ENCODE assay signal across 8 mouse cellular contexts in genomic region chr4:110494371-110494770, GRCm38 (mm10).
DNase-seq lines count a peak whose midpoint lies in the region; ATAC-seq lines count a peak whose summit lies in the region.

No protein-coding gene starts in this region.

- no peak for ATAC-seq in forebrain, embryonic 14.5 days
- ATAC-seq in forebrain, embryonic 16.5 days: no peak
- no peak for ATAC-seq in liver, embryonic 13.5 days (ENCODE audit: low read depth)
- no peak for ATAC-seq in hindbrain, embryonic 14.5 days (ENCODE audit: low FRiP score)

- H3K9me3 ChIP-seq in forebrain, embryonic 14.5 days (replicated peaks; ENCODE audit: control insufficient read depth, low read length): no peaks in the 10 kb centered on the region
- H3K9me3 ChIP-seq in forebrain, embryonic 16.5 days (ENCODE audit: control insufficient read depth, low read length): no peaks in the 10 kb centered on the region
- no peaks in the 10 kb centered on the region for H3K9me3 ChIP-seq in liver, embryonic 13.5 days (replicated peaks)
- no peaks in the 10 kb centered on the region for H3K9me3 ChIP-seq in hindbrain, embryonic 14.5 days (ENCODE audit: control insufficient read depth, low read length)

- intact Hi-C loops in left cerebral cortex, postnatal 4 days (cut with DNase I): no loop called here

- DNase-seq in forebrain, embryonic 14.5 days (ENCODE audit: low spot score): peak; percentile 2
- peak; percentile 3 for DNase-seq in left cerebral cortex, postnatal 4 days
- DNase-seq in left cerebral cortex, adult 11 months (ENCODE audit: low spot score): no peak
- DNase-seq in adrenal gland, postnatal 10 days: peak; percentile 10
- peak; percentile 0 for DNase-seq in liver, embryonic 13.5 days
- DNase-seq in MN1 (ENCODE audit: low spot score): no peak
- no peak for DNase-seq in hindbrain, embryonic 14.5 days (ENCODE audit: low spot score)

- no peaks in the 10 kb centered on the region for H3K36me3 ChIP-seq in forebrain, embryonic 14.5 days (ENCODE audit: control insufficient read depth, insufficient read depth, low read length)
- H3K36me3 ChIP-seq in forebrain, embryonic 16.5 days (ENCODE audit: control insufficient read depth, insufficient read depth): no peaks in the 10 kb centered on the region
- H3K36me3 ChIP-seq in liver, embryonic 13.5 days: no peaks in the 10 kb centered on the region
- no peaks in the 10 kb centered on the region for H3K36me3 ChIP-seq in hindbrain, embryonic 14.5 days (replicated peaks; ENCODE audit: control insufficient read depth, insufficient read depth)

- no peak overlapping the region for H3K9ac ChIP-seq in forebrain, embryonic 14.5 days (ENCODE audit: low read length)
- no peak overlapping the region for H3K9ac ChIP-seq in forebrain, embryonic 16.5 days (replicated peaks; ENCODE audit: low read depth, low read length)
- H3K9ac ChIP-seq in liver, embryonic 13.5 days: no peak overlapping the region
- H3K9ac ChIP-seq in hindbrain, embryonic 14.5 days: no peak overlapping the region

- WGBS in forebrain, embryonic 14.5 days: 52% methylated on average over 1 of the region's 1 CpGs
- 56% methylated on average over 1 of the region's 1 CpGs for WGBS in forebrain, embryonic 16.5 days
- 14% methylated on average over 1 of the region's 1 CpGs for WGBS in liver, embryonic 13.5 days (ENCODE audit: insufficient replicate concordance)
- WGBS in hindbrain, embryonic 14.5 days: 47% methylated on average over 1 of the region's 1 CpGs

- H3K27me3 ChIP-seq in forebrain, embryonic 14.5 days (replicated peaks; ENCODE audit: control insufficient read depth, insufficient read depth, low read length): no peaks in the 10 kb centered on the region
- H3K27me3 ChIP-seq in forebrain, embryonic 16.5 days (replicated peaks; ENCODE audit: control insufficient read depth, insufficient read depth, low read length): no peaks in the 10 kb centered on the region
- no peaks in the 10 kb centered on the region for H3K27me3 ChIP-seq in liver, embryonic 13.5 days
- H3K27me3 ChIP-seq in hindbrain, embryonic 14.5 days (ENCODE audit: control insufficient read depth, insufficient read depth, low read length): no peaks in the 10 kb centered on the region

- no peak overlapping the region for H3K27ac ChIP-seq in forebrain, embryonic 14.5 days (ENCODE audit: low read depth, low read length)
- H3K27ac ChIP-seq in forebrain, embryonic 16.5 days (ENCODE audit: low read length): no peak overlapping the region
- no peak overlapping the region for H3K27ac ChIP-seq in liver, embryonic 13.5 days
- H3K27ac ChIP-seq in hindbrain, embryonic 14.5 days: no peak overlapping the region

- H3K4me2 ChIP-seq in forebrain, embryonic 14.5 days (ENCODE audit: low read length): no peak overlapping the region
- no peak overlapping the region for H3K4me2 ChIP-seq in forebrain, embryonic 16.5 days (ENCODE audit: low read length)
- no peak overlapping the region for H3K4me2 ChIP-seq in liver, embryonic 13.5 days
- H3K4me2 ChIP-seq in hindbrain, embryonic 14.5 days (replicated peaks): no peak overlapping the region

- H3K4me3 ChIP-seq in forebrain, embryonic 14.5 days (ENCODE audit: low read depth, low read length): no peak overlapping the region
- no peak overlapping the region for H3K4me3 ChIP-seq in forebrain, embryonic 16.5 days (replicated peaks; ENCODE audit: low read length)
- H3K4me3 ChIP-seq in liver, embryonic 13.5 days (replicated peaks): no peak overlapping the region
- H3K4me3 ChIP-seq in hindbrain, embryonic 14.5 days (replicated peaks; ENCODE audit: low read length): no peak overlapping the region

- no peaks in the 10 kb centered on the region for H3K4me1 ChIP-seq in forebrain, embryonic 14.5 days (ENCODE audit: control insufficient read depth, insufficient read depth, low read length)
- H3K4me1 ChIP-seq in forebrain, embryonic 16.5 days (replicated peaks; ENCODE audit: control insufficient read depth, insufficient read depth, low read length): no peaks in the 10 kb centered on the region
- no peaks in the 10 kb centered on the region for H3K4me1 ChIP-seq in liver, embryonic 13.5 days (replicated peaks)
- H3K4me1 ChIP-seq in hindbrain, embryonic 14.5 days (replicated peaks; ENCODE audit: control insufficient read depth, insufficient read depth, low read length): no peaks in the 10 kb centered on the region

Comparison
In these comparisons a context has a peak if more than half of its experiments do, and no peak if none do; other contexts are left out.
1. DNase-seq: peak in forebrain, embryonic 14.5 days (single experiment), left cerebral cortex, postnatal 4 days (single experiment), adrenal gland, postnatal 10 days (single experiment) and liver, embryonic 13.5 days (single experiment); none in left cerebral cortex, adult 11 months (single experiment), MN1 (single experiment) and hindbrain, embryonic 14.5 days (single experiment).